Mouse (Mus musculus) cerebral cortex, adult 2 months (tissue): ENCODE data around the gene B4galnt3.

ENCODE experiments used
- WGBS: fragments of 180-500 bp; shearing (Covaris S2); methylation state at CpG from one replicate; pipeline ENCODE4 v1.1.7; 2018; 5-methylcytosine and 5-hydroxymethylcytosine counted together

The B4galnt3 gene

DNA sequence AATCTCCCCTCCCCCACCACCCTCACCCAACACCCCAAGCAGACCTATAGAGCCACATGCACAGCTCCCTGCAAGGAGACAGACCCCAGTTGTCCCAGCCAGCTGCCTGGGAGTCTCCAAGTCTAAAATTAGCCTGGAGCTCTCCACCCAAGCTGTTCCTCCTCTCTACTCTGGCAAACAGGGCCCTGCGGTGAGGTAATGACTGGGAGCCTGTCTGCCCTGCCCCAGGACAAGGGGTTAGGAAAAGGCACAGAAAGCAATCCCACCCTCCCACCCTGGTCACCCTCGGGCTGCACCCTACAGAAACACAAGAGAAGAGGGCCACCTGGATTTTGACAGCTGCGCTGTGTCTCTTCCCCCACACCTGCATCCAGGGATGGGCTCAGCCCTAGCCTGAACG lies 19.5 kb downstream of the B4galnt3 start:
- WGBS = 59% methylated on average over 4 of the region's 4 CpGs

DNA sequence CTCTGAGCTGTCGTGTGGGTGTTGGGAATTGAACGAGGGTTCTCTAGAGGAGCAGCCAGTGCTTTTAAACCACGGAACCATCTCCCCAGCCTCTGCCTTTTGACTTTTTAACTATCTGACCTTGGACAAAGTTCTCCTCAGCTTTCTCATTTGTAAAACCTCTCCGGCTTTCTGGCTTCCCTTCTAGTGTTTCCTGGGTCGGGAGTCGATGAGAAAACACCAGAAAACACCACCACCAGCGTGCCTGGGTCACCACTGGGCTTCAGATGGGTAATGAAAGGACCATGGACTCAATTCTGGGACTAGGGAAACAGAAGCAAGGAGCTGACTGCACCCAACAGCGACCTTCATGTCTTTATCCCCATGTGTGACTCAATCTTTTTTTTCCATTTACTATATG lies 20.2 kb downstream of the B4galnt3 start:
- 72% methylated on average over 8 of the region's 8 CpGs for WGBS

DNA sequence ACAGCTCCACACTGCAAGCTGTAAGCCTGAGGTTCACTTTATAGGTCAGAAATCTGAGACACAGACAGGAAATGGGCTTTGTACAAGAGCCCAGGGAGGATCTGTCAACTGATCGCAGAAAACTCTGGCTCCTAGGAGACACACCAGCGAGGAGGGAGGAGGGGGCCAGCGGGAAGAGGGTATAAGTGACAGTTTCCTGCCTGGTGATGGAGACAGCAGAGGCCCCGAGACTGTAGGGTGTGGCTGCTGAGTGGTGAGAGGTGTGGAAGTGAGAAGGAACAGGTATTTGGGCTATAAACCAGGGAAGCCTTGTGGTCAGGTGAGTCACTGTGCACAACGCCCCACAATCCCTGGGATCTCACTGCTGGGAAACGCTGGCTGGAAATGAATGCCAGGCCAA lies 30.2 kb downstream of the B4galnt3 start:
- WGBS = 74% methylated on average over 6 of the region's 6 CpGs

DNA sequence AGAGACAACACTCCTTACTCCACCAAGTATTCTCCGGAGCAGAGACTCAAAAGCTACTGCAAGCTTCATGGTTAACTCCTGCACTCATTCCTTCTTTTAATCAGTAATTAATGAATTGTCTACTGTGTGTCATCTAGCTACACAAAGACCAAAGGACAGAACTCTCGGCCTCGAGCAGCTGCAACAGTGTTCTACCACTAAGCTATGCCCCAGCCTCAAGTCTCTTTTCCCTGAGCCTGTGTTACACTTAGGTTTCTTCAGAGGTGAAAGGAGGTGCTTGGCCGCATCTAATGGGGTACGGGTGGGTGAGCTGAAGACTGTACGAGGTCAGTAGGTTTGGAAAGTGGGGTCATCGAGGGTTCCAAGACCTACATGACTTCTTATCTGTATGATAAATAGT lies 30.8 kb downstream of the B4galnt3 start:
- WGBS = 86% methylated on average over 7 of the region's 7 CpGs

DNA sequence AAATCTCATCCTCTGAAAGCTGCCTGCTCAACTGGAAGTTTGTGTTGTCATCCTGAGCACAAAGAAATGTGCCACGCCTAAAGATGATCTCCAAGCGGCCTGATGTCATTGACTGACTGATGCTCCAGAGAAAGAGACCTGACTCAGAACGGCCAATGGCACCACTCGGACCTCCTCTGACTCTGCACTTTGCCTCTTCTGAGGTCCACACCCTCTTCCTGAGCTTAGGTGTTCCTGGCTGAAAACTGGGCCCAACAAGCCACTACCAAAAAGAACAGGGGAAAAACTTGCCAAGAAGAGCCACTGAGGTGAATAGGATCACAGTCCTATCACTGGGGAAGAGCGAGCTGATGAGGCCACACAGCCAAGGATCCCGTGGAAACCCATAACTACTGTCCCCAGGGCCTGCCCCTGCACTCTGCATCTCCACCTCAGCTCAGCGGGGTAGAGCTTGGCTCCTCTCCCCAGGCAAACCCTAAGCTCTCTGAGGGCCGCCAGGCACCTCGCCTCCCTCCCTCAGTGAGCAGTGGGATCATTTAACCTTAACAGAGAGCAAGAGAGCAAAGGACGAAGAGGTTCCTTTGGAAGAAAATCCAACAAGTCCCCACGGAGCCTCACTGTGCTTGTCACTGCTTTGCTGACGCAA lies 31.4 kb downstream of the B4galnt3 start:
- WGBS = 77% methylated on average over 12 of the region's 12 CpGs

DNA sequence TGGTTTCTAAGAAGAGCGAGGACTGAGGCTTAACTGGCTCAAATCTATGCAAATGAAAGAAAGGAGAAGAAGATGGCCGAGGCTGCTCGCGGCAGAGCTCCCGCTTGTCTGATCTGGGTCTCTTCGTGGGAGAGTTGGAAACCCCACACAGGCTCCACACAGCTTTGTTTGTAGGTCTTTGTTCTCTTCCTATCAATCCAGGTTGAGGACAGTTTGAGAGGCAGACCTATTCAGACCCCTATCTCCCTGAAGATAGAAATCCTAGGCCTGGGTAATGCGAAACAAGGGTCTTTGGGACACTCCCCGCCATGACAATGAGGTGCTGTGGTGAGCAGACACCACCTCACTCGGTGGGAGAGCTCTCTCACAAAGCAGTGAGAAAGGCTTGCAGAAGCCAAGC lies 34.9 kb downstream of the B4galnt3 start:
- WGBS = 71% methylated on average over 9 of the region's 9 CpGs

DNA sequence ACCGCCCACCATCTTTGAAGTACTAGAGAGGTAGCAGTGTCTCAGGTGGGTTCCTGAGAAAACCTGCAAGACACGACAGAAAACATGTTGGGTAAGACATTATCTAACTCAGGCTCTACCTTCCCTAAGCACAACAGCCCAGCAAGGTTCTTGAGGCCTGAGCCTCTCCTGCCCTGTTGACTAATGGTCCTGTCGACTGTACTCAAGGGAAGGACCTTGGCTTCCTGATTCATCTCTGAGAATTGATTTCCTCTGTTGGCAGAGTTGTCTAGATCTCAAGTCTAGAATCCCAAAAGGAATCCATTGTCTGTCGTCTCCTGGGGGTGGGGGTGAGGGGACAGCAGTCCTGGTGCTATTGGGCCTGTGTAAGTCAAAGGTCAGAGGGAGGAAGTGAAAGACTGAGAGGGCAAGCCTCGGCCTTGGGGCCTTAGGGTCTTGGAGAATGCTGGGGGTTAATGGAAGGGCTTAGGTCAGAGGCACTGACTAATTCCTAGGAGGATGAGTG lies 37.9 kb downstream of the B4galnt3 start:
- 79% methylated on average over 5 of the region's 5 CpGs for WGBS

DNA sequence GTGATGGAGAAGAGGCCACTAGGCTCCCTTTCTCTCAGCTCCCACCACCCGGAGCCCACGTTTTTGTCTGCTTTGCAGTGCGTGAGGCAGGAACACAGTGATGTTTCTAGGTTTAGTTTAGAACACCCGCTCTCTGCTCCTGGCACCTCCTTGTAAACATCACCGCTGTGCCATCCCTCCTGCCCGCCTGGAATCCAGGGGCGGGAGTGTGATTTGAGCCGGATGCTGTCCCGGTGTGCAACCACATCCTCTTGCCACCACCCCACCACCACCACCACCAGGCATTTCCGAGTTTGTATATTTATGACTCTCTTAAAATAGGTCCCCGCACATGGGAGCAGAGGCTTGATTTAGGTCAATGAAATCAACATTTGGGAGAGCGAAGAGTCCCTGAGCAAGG lies 38.7 kb downstream of the B4galnt3 start:
- WGBS = 59% methylated on average over 12 of the region's 12 CpGs

DNA sequence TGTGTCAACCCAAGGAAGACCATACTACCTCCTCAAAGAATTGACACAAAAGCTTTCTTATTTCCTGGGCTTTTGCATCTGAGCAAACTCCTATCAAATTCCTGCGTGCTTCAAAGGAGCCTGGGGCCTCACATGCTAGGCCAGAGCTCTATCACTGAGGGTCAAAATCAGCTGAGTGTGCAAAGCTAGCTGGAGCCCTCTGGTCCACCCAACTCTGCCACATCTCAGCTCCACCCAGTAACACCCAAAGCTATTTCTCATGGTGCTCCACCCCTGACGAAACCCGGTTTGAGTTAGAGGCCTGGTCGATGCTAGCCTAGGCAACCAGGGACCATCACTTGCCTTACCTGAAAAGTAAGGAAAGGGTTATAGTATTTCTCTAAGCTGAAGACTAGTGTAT lies 39.2 kb downstream of the B4galnt3 start:
- WGBS = 83% methylated on average over 4 of the region's 4 CpGs

DNA sequence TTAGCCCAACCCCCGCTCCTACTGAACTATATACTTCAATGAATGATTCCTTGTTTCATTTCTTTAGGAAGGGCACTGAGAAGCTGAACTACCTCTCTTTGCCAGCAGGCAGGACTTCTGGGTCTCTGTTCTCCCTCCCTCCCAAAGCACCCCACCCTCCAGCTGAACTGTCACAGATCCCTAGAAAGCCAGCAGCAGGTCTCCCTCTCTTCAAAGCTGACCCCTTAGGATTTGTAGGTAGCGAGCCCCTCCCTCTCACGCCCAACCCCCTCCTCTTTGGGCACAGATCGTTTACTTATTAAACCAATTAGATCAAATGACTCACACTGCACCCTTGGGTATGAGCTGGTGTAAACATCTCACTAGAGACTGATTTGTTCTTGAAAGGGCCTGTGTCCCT lies 39.7 kb downstream of the B4galnt3 start:
- WGBS = 55% methylated on average over 4 of the region's 4 CpGs

DNA sequence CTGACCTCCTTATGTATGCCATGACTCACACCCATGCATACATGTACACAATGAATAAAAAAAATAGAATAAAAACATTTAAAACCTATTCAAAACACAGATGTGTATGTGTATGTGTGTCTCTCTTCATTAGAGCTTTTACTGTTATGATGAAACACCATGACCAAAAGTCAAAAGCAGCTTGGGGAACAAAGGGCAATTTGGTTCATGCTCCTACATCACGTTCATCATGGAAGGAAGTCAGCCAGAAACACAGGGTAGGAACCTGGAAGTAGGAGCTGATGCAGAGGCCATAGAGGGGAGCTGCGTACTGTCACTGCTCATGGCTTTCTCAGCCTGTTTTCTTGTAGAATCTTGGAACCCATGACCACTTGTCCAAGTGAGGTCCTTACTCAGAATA lies 41.6 kb downstream of the B4galnt3 start:
- 89% methylated on average over 2 of the region's 2 CpGs for WGBS

DNA sequence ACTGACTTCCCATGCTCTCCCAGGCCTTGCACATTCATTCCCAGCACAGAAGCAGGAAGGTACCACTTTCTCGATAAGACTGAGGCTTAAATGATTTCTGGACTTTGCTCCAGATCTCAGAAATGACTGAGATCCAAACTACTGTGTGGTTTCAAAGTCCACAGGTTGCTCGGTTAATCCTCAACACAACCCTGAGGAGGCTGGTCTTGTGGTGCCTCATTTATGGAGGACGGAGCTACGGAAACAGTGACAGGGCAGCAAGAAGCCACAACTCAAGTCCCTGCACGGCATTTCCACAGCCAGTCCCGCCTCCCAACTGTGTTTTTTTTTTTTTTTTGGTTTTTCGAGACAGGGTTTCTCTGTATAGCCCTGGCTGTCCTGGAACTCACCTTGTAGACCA lies 43.3 kb downstream of the B4galnt3 start:
- 94% methylated on average over 7 of the region's 7 CpGs for WGBS

DNA sequence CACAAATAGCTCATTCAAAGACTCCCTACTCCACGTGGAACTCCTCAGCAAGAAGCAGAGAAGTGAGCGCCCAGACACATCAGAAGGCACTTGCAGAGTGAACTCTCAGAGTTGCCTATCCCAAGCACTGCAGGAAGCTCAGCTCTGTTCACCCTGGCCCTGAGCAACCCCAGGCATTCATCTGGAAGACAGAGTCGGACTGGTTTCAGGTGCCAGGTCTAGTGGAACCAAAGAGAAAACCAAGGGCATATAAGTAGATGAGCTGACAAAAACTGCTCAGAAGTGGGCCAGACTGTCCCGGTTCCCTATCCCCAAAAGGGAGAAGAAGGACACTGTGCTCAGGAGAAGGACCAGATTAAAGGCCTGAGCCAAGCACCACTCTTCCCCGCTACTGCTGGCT lies 44.5 kb downstream of the B4galnt3 start:
- whole genome bisulfite sequencing = 72% methylated on average over 5 of the region's 5 CpGs

DNA sequence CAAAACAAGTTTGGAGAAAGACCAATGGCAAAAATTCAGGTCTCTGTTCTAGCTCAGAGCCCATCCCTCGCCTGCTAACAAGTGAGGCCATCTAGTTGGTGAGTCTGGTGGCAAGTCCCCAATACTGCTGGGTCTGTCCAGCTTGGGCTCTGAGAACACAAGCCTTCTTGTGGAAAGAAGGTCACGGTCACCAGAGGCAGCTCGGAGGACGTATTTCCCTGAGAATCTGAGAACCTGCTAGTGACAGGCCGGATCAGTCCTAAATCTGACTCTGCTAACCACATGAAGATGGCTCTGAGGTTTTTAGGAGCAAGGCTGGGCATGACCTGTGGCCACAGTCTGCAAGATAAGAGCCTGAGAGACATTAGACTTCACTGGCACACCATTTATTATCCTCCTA lies 47.7 kb downstream of the B4galnt3 start:
- 83% methylated on average over 5 of the region's 5 CpGs for WGBS

DNA sequence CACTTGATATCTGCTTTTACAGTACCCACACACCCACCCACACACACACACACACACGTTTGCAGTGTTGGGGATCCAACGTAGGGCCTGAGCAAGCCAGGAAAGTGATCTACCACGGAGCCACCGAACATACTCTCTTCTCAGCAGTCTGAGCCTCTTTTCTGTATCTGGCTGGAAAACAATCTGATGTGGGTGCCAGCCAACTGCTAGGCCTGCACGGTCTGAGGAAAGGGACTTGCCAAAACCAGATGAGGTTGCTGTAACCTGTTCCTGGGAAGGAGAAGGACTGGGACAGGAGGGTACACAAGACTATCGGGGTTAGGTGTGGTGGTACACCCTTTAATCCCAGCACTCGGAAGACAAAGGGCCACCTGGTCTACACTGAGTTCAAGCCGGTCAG lies 51.1 kb downstream of the B4galnt3 start:
- 51% methylated on average over 8 of the region's 8 CpGs for WGBS

DNA sequence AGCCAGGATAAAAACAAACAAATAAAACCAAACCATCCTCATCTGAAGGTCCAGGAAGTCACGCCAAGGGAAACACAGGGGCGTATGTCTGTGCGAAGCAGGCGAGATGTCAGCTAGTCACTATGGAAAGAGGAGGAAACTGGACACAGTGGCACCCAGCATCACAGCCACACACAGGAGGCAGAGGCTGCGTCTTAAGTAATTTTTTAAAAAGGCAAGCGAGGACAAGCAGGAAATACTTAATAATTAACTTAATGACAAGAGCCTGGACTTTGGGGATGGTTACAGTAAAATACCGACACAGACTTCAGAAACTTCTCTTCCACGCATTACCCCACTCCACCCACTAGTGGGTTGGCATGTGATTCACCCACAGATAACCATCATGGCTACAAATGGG lies 51.8 kb downstream of the B4galnt3 start:
- WGBS = 70% methylated on average over 8 of the region's 8 CpGs

DNA sequence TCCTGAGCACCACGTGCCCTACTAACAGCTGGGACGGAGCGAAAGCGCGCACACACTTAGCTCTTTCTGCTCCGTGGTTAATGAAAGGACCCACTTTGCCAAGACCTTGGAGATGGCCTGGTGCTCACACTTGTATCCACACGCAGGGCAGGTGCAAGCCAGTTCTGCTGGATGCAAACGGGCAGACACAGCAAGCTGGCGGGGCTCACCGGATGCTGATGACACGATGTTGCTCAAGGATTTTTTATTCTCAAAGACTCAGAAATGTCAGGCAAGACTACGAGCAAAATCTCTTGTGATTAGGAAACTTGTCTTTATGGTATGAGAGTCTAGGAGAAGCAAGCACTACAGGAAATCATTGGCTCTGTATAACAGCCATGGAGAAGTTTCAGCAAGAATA lies 52.9 kb downstream of the B4galnt3 start:
- 88% methylated on average over 12 of the region's 12 CpGs for WGBS

DNA sequence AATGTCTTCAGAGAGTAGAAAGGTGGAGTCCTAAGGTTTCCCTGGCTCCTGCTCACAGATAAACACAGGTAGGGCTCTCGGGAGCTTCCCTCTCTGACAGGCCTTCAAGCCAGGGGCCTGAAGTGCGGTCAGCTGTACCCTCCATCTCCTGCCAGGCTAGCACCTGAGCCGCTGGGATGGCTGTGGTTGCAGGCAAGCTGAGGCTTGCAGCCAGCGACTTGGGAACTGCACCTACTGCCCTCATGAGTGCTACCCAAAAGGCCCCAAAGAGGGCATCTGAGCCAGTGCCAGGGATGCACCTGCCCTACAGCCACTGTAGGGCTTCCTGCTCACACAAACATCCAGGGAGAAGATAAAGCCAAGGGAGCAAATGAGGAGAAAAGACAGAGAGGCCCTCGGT lies 53.9 kb downstream of the B4galnt3 start:
- WGBS = 91% methylated on average over 5 of the region's 5 CpGs

DNA sequence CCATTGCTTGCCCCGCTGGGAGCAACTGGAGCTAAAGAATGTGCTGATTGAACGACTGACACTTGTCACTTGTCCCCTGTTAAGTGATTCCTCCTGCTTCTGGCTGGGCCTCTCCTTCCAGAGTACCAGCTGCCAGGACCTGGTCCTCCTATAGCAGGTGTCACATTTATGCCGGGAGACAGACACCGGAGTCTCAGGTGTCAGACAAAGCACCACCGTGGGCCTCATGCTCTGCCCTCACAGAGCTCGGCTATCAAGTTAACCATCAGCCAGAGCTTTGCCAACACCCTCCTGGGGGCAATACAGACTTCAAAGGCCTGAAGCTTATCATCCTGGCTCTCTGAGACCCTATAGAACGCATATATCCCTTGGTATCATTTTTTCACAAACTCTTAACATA lies 58.5 kb downstream of the B4galnt3 start:
- 77% methylated on average over 7 of the region's 7 CpGs for WGBS

DNA sequence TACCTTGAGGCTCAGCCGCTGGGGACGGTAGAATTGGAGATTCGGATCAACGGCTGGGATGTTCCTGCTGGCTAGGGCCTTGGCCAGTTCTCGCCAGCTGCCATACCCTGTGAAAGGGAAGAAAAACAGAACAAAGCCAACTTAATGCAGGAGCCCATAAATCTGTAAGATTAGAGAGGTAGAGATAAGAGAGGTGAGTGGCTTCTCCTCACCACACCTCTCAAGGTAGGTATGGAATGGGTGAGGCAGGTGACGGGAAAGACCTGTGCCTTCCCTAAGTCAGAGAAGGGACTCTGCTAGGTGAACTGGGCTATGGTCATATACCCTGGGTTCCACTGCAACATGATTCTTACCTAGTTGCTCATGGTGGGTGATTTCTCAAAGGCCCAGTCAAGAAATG lies 61.5 kb downstream of the B4galnt3 start:
- WGBS = 96% methylated on average over 6 of the region's 6 CpGs

DNA sequence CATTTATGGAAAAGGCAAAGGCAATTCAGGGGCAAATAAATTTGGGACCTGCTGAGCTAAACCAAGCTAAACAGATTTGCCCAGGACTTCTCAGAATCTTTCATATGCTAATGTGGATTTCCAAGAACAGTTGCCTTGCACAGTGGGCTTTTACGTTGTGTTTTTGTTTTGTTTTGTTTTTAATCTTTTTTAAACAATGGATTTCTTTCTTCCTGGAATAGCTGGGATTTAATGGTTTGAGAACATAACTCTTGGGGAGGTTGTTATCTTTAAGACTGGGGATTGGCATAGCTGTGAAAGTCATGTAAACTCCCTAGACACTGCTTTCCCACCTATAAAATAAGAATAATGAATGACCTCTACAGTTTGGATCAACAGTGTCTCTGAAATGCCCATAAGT lies 63.9 kb downstream of the B4galnt3 start:
- 43% methylated on average over 1 of the region's 1 CpGs for WGBS

DNA sequence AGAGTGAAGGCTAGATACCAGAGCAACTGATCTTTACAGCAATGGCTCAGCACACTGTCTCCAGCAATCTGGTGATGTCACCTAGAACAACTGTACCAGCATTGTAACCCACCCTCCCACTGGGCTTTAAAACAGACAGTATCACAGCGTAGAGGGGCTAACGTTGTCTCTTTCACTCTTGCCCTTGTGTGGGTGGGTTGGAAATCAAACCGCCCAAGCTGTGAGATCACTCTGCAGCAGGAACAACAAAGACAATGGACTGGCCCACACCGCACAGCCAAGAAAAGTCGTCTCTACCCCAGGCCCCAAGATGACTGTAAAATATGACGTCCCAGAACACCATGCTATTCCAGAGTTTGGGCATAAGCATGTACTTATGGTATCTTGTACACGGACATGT lies 64.6 kb downstream of the B4galnt3 start:
- WGBS = 70% methylated on average over 7 of the region's 7 CpGs

DNA sequence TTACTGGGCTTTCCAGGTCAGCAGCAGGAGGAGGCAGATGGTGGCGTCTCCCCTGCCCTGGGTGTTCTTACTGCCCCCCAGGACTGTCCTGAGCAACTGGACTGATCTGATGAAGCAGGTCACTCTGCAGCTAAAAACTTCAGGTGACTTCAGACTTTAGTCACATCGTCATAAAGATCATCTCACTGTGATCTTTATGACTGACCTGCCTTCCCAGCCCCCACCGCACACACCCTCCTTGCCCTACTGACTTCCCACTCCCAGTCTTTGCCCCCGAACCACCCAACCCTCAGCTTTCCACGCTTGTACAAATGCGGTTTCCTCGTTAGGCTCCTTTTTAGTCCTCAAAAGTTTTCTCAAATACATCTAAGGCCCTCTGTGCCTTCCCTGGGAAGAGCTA lies 67.3 kb downstream of the B4galnt3 start:
- 93% methylated on average over 7 of the region's 7 CpGs for WGBS

DNA sequence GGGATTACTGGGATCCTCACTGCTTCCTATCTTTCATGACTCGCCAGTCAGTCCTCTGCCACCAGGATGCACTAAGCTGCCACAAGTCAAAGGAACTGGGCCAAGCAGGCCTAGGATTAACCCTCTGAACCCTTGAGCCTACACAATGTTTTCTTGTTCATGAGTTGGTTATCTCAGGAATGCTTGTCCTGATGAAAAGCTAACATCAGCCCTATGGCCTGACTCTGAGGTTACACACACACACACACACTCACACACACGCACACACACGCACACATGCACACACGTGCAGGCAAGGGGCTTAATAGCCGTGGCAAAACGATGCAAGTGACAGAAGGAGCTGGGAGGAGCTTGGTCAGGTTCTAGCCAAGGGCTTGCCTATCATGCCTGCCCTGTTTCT lies 69.0 kb downstream of the B4galnt3 start:
- 83% methylated on average over 6 of the region's 6 CpGs for WGBS
